ENCODE assay signal across 17 mouse cellular contexts in the genomic region with DNA sequence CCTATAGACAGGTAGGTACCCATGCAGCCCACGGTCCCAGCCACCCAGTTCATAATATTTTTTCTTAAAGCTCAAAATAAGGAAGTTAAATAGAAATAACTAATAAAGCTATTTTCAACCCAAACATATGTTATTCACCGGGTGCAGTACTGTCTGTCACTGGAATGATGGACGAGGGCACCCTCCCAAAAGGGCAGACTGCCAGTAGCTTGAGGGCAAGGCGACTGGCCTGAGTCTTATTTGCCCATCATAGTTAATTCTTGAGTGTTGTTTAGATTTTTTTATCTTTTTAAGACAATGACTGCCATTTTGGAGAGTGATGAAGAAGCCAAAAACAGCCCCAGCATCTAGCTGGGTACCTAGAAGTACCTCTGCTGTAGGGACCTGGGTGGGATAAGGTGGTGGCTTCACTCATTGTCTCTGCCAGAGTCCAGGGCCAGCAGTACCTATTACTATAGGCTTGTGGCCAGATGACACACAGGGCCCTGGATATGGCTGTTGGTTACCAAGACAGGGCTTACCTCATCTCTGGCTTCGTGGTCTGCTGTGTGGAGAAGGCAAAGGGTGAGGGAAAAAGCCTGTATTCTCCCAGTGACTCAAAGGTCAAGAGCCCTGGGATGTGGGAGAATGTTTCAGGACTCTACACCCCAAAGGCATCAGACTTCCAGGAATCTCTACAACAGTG. TPM values are rescaled to one million over a fixed set of nuclear protein-coding genes. Genes with fewer than 3 reads are reported as not detected.
A peak's percentile ranks its signal among the peaks of the same experiment; 100 is the strongest.
DNase-seq lines count a peak whose midpoint lies in the region; ATAC-seq and TF ChIP-seq lines count a peak whose summit lies in the region.
"Had no signal": no experiment of that assay in that cellular context is flagged by ENCODE, and none has a peak within 500 bp of the region (broad histone marks: within the 10 kb centered on the region; RNA-seq: fewer than 3 reads in every experiment).

No protein-coding gene starts in this region.

- no peaks in the 10 kb centered on the region for H3K4me1 ChIP-seq in midbrain, postnatal 0 days (ENCODE audit: insufficient read depth, low read length)
- H3K4me1 ChIP-seq in midbrain, embryonic 13.5 days (replicated peaks), result peaks cover 8% of the 10 kb centered on the region; the same call in 1 of the 2 replicates
- no peaks in the 10 kb centered on the region for H3K4me1 ChIP-seq in hindbrain, embryonic 16.5 days (ENCODE audit: control insufficient read depth, insufficient read depth, low read depth, low read length)
- H3K4me1 ChIP-seq: hindbrain, embryonic 10.5 days; liver, embryonic 15.5 days; neural tube, embryonic 15.5 days had no signal

- no peak overlapping the region for H3K27ac ChIP-seq in midbrain, postnatal 0 days (ENCODE audit: low read depth, low read length)
- H3K27ac ChIP-seq in midbrain, embryonic 13.5 days, result no peak overlapping the region
- no peak overlapping the region for H3K27ac ChIP-seq in hindbrain, embryonic 16.5 days (ENCODE audit: low read depth, low read length)
- H3K27ac ChIP-seq: heart, adult 2 months; hindbrain, embryonic 10.5 days; liver, embryonic 15.5 days; macrophage; neural tube, embryonic 15.5 days had no signal

- WGBS in midbrain, postnatal 0 days, result 83% methylated on average over 5 of the region's 5 CpGs
- WGBS in midbrain, embryonic 13.5 days, result 87% methylated on average over 5 of the region's 5 CpGs
- WGBS in hindbrain, embryonic 16.5 days, result 65% methylated on average over 5 of the region's 5 CpGs

- no peaks in the 10 kb centered on the region for H3K36me3 ChIP-seq in midbrain, postnatal 0 days (ENCODE audit: insufficient read depth, low read length)
- no peaks in the 10 kb centered on the region for H3K36me3 ChIP-seq in midbrain, embryonic 13.5 days
- no peaks in the 10 kb centered on the region for H3K36me3 ChIP-seq in hindbrain, embryonic 16.5 days (ENCODE audit: control insufficient read depth, insufficient read depth, low read length)
- H3K36me3 ChIP-seq: hindbrain, embryonic 10.5 days; liver, embryonic 15.5 days; neural tube, embryonic 15.5 days had no signal

- H3K4me2 ChIP-seq in midbrain, postnatal 0 days (ENCODE audit: low read depth, low read length, poor library complexity, severe bottlenecking), result no peak overlapping the region
- no peak overlapping the region for H3K4me2 ChIP-seq in midbrain, embryonic 13.5 days (replicated peaks)
- H3K4me2 ChIP-seq in hindbrain, embryonic 16.5 days (ENCODE audit: low read length), result no peak overlapping the region
- H3K4me2 ChIP-seq: liver, embryonic 15.5 days; neural tube, embryonic 15.5 days had no signal

- ATAC-seq in midbrain, postnatal 0 days (ENCODE audit: low FRiP score), result no peak
- ATAC-seq in midbrain, embryonic 13.5 days, result no peak
- ATAC-seq in hindbrain, embryonic 16.5 days, result no peak
- ATAC-seq: activated CD4-positive, CD25-positive, alpha-beta regulatory T cell, adult 4 months; midbrain, embryonic 16.5 days had no signal

- peak; percentile 24 for DNase-seq in midbrain, postnatal 0 days (ENCODE audit: low spot score)
- DNase-seq in adrenal gland, postnatal 10 days, result peak; percentile 77
- peak; percentile 66 for DNase-seq in cerebellum, adult 8-10 months
- DNase-seq in spleen, postnatal 36 days (ENCODE audit: low spot score in 2 of 2), result no peak
- no peak for DNase-seq in heart, adult 8-10 months (ENCODE audit: low spot score)
- DNase-seq: heart, adult 2 months had no signal

- no peak overlapping the region for H3K4me3 ChIP-seq in midbrain, postnatal 0 days (ENCODE audit: low read depth, low read length)
- no peak overlapping the region for H3K4me3 ChIP-seq in midbrain, embryonic 13.5 days (replicated peaks)
- H3K4me3 ChIP-seq in hindbrain, embryonic 16.5 days (ENCODE audit: low read length), result no peak overlapping the region
- H3K4me3 ChIP-seq: heart, adult 2 months; hindbrain, embryonic 10.5 days; liver, embryonic 15.5 days; neural tube, embryonic 15.5 days had no signal

- H3K27me3 ChIP-seq in midbrain, postnatal 0 days (ENCODE audit: insufficient read depth, low read length), result no peaks in the 10 kb centered on the region
- no peaks in the 10 kb centered on the region for H3K27me3 ChIP-seq in midbrain, embryonic 13.5 days
- no peaks in the 10 kb centered on the region for H3K27me3 ChIP-seq in hindbrain, embryonic 16.5 days (replicated peaks; ENCODE audit: control insufficient read depth, insufficient read depth, low read length)
- H3K27me3 ChIP-seq: liver, embryonic 15.5 days; neural tube, embryonic 15.5 days had no signal

- TF ChIP-seq CTCF in midbrain, postnatal 0 days (IDR thresholded peaks at IDR 0.05), result no peak

- no peaks in the 10 kb centered on the region for H3K9me3 ChIP-seq in midbrain, postnatal 0 days (ENCODE audit: low read length)
- no peaks in the 10 kb centered on the region for H3K9me3 ChIP-seq in midbrain, embryonic 13.5 days
- H3K9me3 ChIP-seq in hindbrain, embryonic 16.5 days (ENCODE audit: control insufficient read depth, low read length), result no peaks in the 10 kb centered on the region
- H3K9me3 ChIP-seq: hindbrain, embryonic 10.5 days; liver, embryonic 15.5 days; neural tube, embryonic 15.5 days had no signal

- H3K9ac ChIP-seq in midbrain, postnatal 0 days (replicated peaks; ENCODE audit: low read length, poor library complexity, severe bottlenecking), result no peak overlapping the region
- no peak overlapping the region for H3K9ac ChIP-seq in midbrain, embryonic 13.5 days (replicated peaks)
- no peak overlapping the region for H3K9ac ChIP-seq in hindbrain, embryonic 16.5 days (ENCODE audit: low read depth, low read length)
- H3K9ac ChIP-seq: liver, embryonic 15.5 days; neural tube, embryonic 15.5 days had no signal

RNA-seq across cellular contexts. Expression of a gene that starts 6.2 kb away (rescaled TPM):
- total RNA-seq in midbrain, postnatal 0 days (2014; rRNA removed), result not detected in 2 replicates
- not detected in 2 replicates for polyA plus RNA-seq in midbrain, postnatal 0 days (2015; fragmentation: Nextera tagmentation; extraction: Ambion mirVana)
- not detected in 2 replicates for polyA plus RNA-seq in midbrain, embryonic 13.5 days (2015; fragmentation: Nextera tagmentation; extraction: Ambion mirVana)
- total RNA-seq in adrenal gland, postnatal 10 days (2021), result not detected
- not detected for total RNA-seq in heart, adult 8-10 months (2022)
- not detected in 2 replicates for polyA plus RNA-seq in hindbrain, embryonic 16.5 days (2015; fragmentation: Nextera tagmentation; extraction: Ambion mirVana)
- total RNA-seq: heart, adult 2 months; left cerebral cortex, postnatal 36 days had no signal
- polyA plus RNA-seq: activated CD4-positive, CD25-positive, alpha-beta regulatory T cell, adult 4 months; heart, adult 2 months; hindbrain, embryonic 10.5 days; large intestine, adult 2 months; macrophage; midbrain, embryonic 16.5 days; neural tube, embryonic 15.5 days; stomach, embryonic 14.5 days had no signal

RNA-seq across cellular contexts. Expression of a gene that starts 31.2 kb away (rescaled TPM):
- not detected in 2 replicates for total RNA-seq in midbrain, postnatal 0 days (2014; rRNA removed)
- not detected in 2 replicates for polyA plus RNA-seq in midbrain, postnatal 0 days (2015; fragmentation: Nextera tagmentation; extraction: Ambion mirVana)
- polyA plus RNA-seq in midbrain, embryonic 13.5 days (2015; fragmentation: Nextera tagmentation; extraction: Ambion mirVana), result not detected in 2 replicates
- under 1 TPM; 0.24 to 0.42 TPM for total RNA-seq in adrenal gland, postnatal 10 days (2021)
- not detected for total RNA-seq in heart, adult 8-10 months (2022)
- polyA plus RNA-seq in hindbrain, embryonic 16.5 days (2015; fragmentation: Nextera tagmentation; extraction: Ambion mirVana), result not detected in 2 replicates
- total RNA-seq: heart, adult 2 months; left cerebral cortex, postnatal 36 days had no signal
- polyA plus RNA-seq: activated CD4-positive, CD25-positive, alpha-beta regulatory T cell, adult 4 months; heart, adult 2 months; hindbrain, embryonic 10.5 days; macrophage; midbrain, embryonic 16.5 days; neural tube, embryonic 15.5 days; stomach, embryonic 14.5 days had no signal

RNA-seq across cellular contexts. Expression of a gene that starts 33.7 kb away (rescaled TPM):
- not detected in 2 replicates for total RNA-seq in midbrain, postnatal 0 days (2014; rRNA removed)
- not detected in 2 replicates for polyA plus RNA-seq in midbrain, postnatal 0 days (2015; fragmentation: Nextera tagmentation; extraction: Ambion mirVana)
- polyA plus RNA-seq in midbrain, embryonic 13.5 days (2015; fragmentation: Nextera tagmentation; extraction: Ambion mirVana), result not detected in 2 replicates
- total RNA-seq in adrenal gland, postnatal 10 days (2021), result not detected
- total RNA-seq in heart, adult 8-10 months (2022), result not detected
- polyA plus RNA-seq in hindbrain, embryonic 16.5 days (2015; fragmentation: Nextera tagmentation; extraction: Ambion mirVana), result not detected in 2 replicates
- total RNA-seq: heart, adult 2 months; left cerebral cortex, postnatal 36 days had no signal
- polyA plus RNA-seq: activated CD4-positive, CD25-positive, alpha-beta regulatory T cell, adult 4 months; heart, adult 2 months; hindbrain, embryonic 10.5 days; large intestine, adult 2 months; macrophage; midbrain, embryonic 16.5 days; neural tube, embryonic 15.5 days; stomach, embryonic 14.5 days had no signal

RNA-seq across cellular contexts. Expression of a gene that starts 47.8 kb away (rescaled TPM):
- 0.33 and 0.66 TPM in 2 replicates for total RNA-seq in midbrain, postnatal 0 days (2014; rRNA removed)
- 1.1 and 1.5 TPM in 2 replicates for polyA plus RNA-seq in midbrain, postnatal 0 days (2015; fragmentation: Nextera tagmentation; extraction: Ambion mirVana)
- polyA plus RNA-seq in midbrain, embryonic 13.5 days (2015; fragmentation: Nextera tagmentation; extraction: Ambion mirVana), result 0.15 and 0.22 TPM in 2 replicates
- under 1 TPM; 0.15 to 0.27 TPM for total RNA-seq in adrenal gland, postnatal 10 days (2021)
- under 1 TPM; 0.35 to 0.83 (median 0.55) TPM for total RNA-seq in heart, adult 8-10 months (2022)
- polyA plus RNA-seq in hindbrain, embryonic 16.5 days (2015; fragmentation: Nextera tagmentation; extraction: Ambion mirVana), result 0.73 and 0.89 TPM in 2 replicates
- total RNA-seq: left cerebral cortex, postnatal 36 days had no signal
- polyA plus RNA-seq: activated CD4-positive, CD25-positive, alpha-beta regulatory T cell, adult 4 months; large intestine, adult 2 months; macrophage; stomach, embryonic 14.5 days had no signal

RNA-seq across cellular contexts. Expression of a gene that starts 48.9 kb away (rescaled TPM):
- not detected in 2 replicates for total RNA-seq in midbrain, postnatal 0 days (2014; rRNA removed)
- polyA plus RNA-seq in midbrain, postnatal 0 days (2015; fragmentation: Nextera tagmentation; extraction: Ambion mirVana), result not detected in 2 replicates
- polyA plus RNA-seq in midbrain, embryonic 13.5 days (2015; fragmentation: Nextera tagmentation; extraction: Ambion mirVana), result not detected in 2 replicates
- not detected for total RNA-seq in adrenal gland, postnatal 10 days (2021)
- total RNA-seq in heart, adult 8-10 months (2022), result not detected
- polyA plus RNA-seq in hindbrain, embryonic 16.5 days (2015; fragmentation: Nextera tagmentation; extraction: Ambion mirVana), result not detected in 2 replicates
- total RNA-seq: heart, adult 2 months; left cerebral cortex, postnatal 36 days had no signal
- polyA plus RNA-seq: activated CD4-positive, CD25-positive, alpha-beta regulatory T cell, adult 4 months; heart, adult 2 months; hindbrain, embryonic 10.5 days; macrophage; midbrain, embryonic 16.5 days; neural tube, embryonic 15.5 days had no signal

Comparison
In these comparisons a context has a peak if more than half of its experiments do, and no peak if none do; other contexts are left out.
1. DNase-seq: peak in midbrain, postnatal 0 days (single experiment), adrenal gland, postnatal 10 days (single experiment) and cerebellum, adult 8-10 months (single experiment); none in spleen, postnatal 36 days (0 of 2) and heart, adult 8-10 months (single experiment).